Mouse (Mus musculus) neutrophil, adult 59 days (primary cell): ENCODE results near the gene Pip5k1a. TPM values are rescaled to one million over a fixed set of nuclear protein-coding genes. Genes with fewer than 3 reads are reported as not detected.

Experiments used
- total RNA-seq, 2 experiments: library from RNA; stranded (reverse); gene quantifications; 1 replicate in 1 of 2; 2 replicates in 1 of 2; pipeline ENCODE4 v1.2.4; 2023

Gene Pip5k1a
- total RNA-seq, result 10 to 100 TPM; 24.1 to 25.7 TPM

GRCm38 (mm10) chr3:95106338-95107117, at the start of gene Pip5k1a:
Pip5k1a (minus strand) TSS chr3:95106930.

GRCm38 (mm10) chr3:95141952-95142616, 35.4 kb upstream of the Pip5k1a start, which contains the start of gene Tnfaip8l2:
Tnfaip8l2 (minus strand) TSS chr3:95142360.

GRCm38 (mm10) chr3:95133680-95134101, 27.0 kb upstream of the Pip5k1a start, which contains the start of the genes Scnm1 and Lysmd1:
Scnm1 (minus strand) TSS chr3:95134011.
Lysmd1 (plus strand) TSS chr3:95134088.

GRCm38 (mm10) chr3:95124246-95124645, 17.5 kb upstream of the Pip5k1a start, which contains the start of gene Tmod4:
Tmod4 (plus strand) TSS chr3:95124476.

GRCm38 (mm10) chr3:95110911-95111726, 4.4 kb upstream of the Pip5k1a start, which contains the start of gene Vps72:
Vps72 (plus strand) TSS chr3:95111022.

GRCm38 (mm10) chr3:95042166-95042837, 64.4 kb downstream of the Pip5k1a start, which contains the start of gene Psmd4:
Psmd4 (minus strand) TSS chr3:95042614.

DNA sequence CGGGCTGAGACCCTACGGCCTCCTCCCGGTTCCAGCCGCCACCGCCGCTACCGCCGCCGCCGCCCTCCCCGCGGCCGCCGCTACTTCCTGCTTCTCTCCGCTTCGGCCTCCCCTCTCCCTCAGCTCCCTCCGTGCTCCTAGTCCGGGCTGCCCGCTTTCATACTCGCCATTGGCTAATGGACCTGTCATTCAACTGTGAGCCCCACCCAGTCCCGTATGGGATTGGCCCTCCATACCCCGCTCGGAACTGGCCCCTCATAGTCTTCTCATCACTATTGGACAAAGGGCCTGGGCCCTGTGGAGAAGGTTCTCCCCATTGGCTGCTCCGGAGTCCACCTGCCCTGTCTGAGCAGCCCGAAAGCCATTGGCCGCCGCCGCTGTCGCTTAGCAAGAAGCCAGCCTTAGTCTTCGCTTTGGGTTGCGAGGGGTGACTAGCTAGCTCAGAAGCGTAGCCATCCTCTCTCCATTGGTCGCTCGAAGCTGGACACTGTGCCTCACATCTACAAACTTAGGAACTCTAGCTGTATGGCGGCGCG, 91.3 kb downstream of the Pip5k1a start, which contains the start of gene Zfp687:
TSS of gene Zfp687 (minus strand) at position 112 of the 536 bp plus-strand sequence.

Other genes with a start within 250 kb of the Pip5k1a start
- gene Psmb4, start 220.0 kb downstream of the Pip5k1a start, total RNA-seq, result 100 to 1,000 TPM; 191 to 202 TPM
- gene Selenbp1, start 173.9 kb downstream of the Pip5k1a start, total RNA-seq, result 10 to 100 TPM; 21.7 to 22.7 TPM
- gene Rfx5, start 152.9 kb downstream of the Pip5k1a start, total RNA-seq, result 10 to 100 TPM; 18.2 to 18.3 TPM
- gene Pi4kb, start 132.2 kb downstream of the Pip5k1a start, total RNA-seq, result 10 to 100 TPM; 35.3 to 38.0 TPM
- 10 to 100 TPM; 52.3 to 57.1 TPM for gene Zfp687, start 91.5 kb downstream of the Pip5k1a start, total RNA-seq
- 10 to 100 TPM; 87.5 to 94.1 TPM for gene Psmd4, start 64.3 kb downstream of the Pip5k1a start, total RNA-seq
- 10 to 100 TPM; 31.7 to 35.6 TPM for gene Vps72, start 4.1 kb upstream of the Pip5k1a start, total RNA-seq
- 1 to 10 TPM in 1 of 2 experiments, under 1 TPM in 1; 0.91 to 1.3 TPM for gene Tmod4, start 17.5 kb upstream of the Pip5k1a start, total RNA-seq
- gene Scnm1, start 27.1 kb upstream of the Pip5k1a start, total RNA-seq, result 10 to 100 TPM; 40.4 to 48.0 TPM
- gene Lysmd1, start 27.2 kb upstream of the Pip5k1a start, total RNA-seq, result 1 to 10 TPM; 2.0 to 2.4 TPM
- 10 to 100 TPM; 91.8 to 96.8 TPM for gene Tnfaip8l2, start 35.4 kb upstream of the Pip5k1a start, total RNA-seq
- gene Sema6c, start 53.5 kb upstream of the Pip5k1a start, total RNA-seq, result under 1 TPM; 0.26 to 0.33 TPM
- 10 to 100 TPM; 39.2 to 39.9 TPM for gene Gabpb2, start 111.0 kb upstream of the Pip5k1a start, total RNA-seq
- gene Cdc42se1, start 121.8 kb upstream of the Pip5k1a start, total RNA-seq, result 100 to 1,000 TPM; 255 TPM
- 1 to 10 TPM; 1.1 to 2.4 TPM for gene Mllt11, start 125.2 kb upstream of the Pip5k1a start, total RNA-seq
- gene Gm128, start 134.7 kb upstream of the Pip5k1a start, total RNA-seq, result under 1 TPM; 0.20 to 0.36 TPM
- not detected for gene Bnipl, start 144.3 kb upstream of the Pip5k1a start, total RNA-seq
- 100 to 1,000 TPM; 157 to 168 TPM for gene Mindy1, start 174.4 kb upstream of the Pip5k1a start, total RNA-seq
- gene Prune1, start 175.1 kb upstream of the Pip5k1a start, total RNA-seq, result 10 to 100 TPM; 21.7 to 23.4 TPM
- 1 to 10 TPM; 1.9 to 2.5 TPM for gene Anxa9, start 200.2 kb upstream of the Pip5k1a start, total RNA-seq
- 100 to 1,000 TPM; 132 to 151 TPM for gene Cers2, start 207.9 kb upstream of the Pip5k1a start, total RNA-seq